Mouse (Mus musculus) heart, postnatal 0 days (tissue): ENCODE data around the gene Medag.

Source experiments
- CTCF ChIP-seq: IDR thresholded peaks from 2 replicates; pipeline ENCODE4 v1.5.1; 2016; ENCODE audit warnings: antibody characterized with exemption, control low read depth, low read depth
- EP300 ChIP-seq: IDR thresholded peaks from 2 replicates; pipeline ENCODE4 v1.6.1; 2016; ENCODE audit warnings: antibody characterized with exemption, low read depth

DNA sequence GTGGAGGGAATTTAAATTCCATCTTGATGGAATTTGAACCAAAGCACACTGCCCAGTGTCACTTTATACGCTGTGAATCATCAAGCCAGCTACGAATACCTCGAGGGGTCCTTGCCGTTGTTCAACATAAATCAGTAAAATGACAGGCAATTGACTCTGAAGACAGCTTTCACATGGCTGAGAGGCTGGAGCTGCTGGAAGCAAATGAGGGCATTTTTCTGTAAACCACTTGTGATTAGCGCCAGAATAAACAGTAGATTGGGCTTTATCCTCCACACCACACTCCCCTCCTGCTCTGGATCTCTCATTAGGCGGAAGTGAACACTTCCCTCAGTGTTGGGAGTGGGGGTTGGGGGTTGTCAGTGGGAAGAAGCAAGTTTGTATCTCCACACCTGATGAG is 34.3 kb upstream of the Medag start:
- TF ChIP-seq CTCF (no peak), EP300 (no peak)
